Comparison of ENCODE assay signal across 12 mouse cellular contexts in genomic region chr2:151959274-151959673, GRCm38 (mm10). TPM values are rescaled to one million over a fixed set of nuclear protein-coding genes. Genes with fewer than 3 reads are reported as not detected.
A peak's percentile ranks its signal among the peaks of the same experiment; 100 is the strongest.
DNase-seq lines count a peak whose midpoint lies in the region; ATAC-seq and TF ChIP-seq lines count a peak whose summit lies in the region.
"Had no signal": no experiment of that assay in that cellular context is flagged by ENCODE, and none has a peak within 500 bp of the region (broad histone marks: within the 10 kb centered on the region; RNA-seq: fewer than 3 reads in every experiment).

No protein-coding gene starts in this region.

- intact Hi-C loops in heart, postnatal 25 days (cut with DNase I), result no loop called here

- no peaks in the 10 kb centered on the region for H3K36me3 ChIP-seq in heart, postnatal 0 days (replicated peaks; ENCODE audit: control insufficient read depth, insufficient read depth, low read length)
- H3K36me3 ChIP-seq in hindbrain, embryonic 16.5 days (ENCODE audit: control insufficient read depth, insufficient read depth, low read length), result no peaks in the 10 kb centered on the region

- no peaks in the 10 kb centered on the region for H3K27me3 ChIP-seq in heart, postnatal 0 days (ENCODE audit: control insufficient read depth, insufficient read depth, low read length)
- no peaks in the 10 kb centered on the region for H3K27me3 ChIP-seq in Patski
- H3K27me3 ChIP-seq in hindbrain, embryonic 16.5 days (replicated peaks; ENCODE audit: control insufficient read depth, insufficient read depth, low read length), result no peaks in the 10 kb centered on the region

- POLR2A ChIA-PET in Patski (lab: Charles Lee), result interaction anchor here (0.9 kb wide), 1 partner anchor 45 kb away, joined by 3 read pairs; no protein-coding TSS in a partner anchor

- WGBS in heart, postnatal 0 days, result 34% methylated on average over 5 of the region's 5 CpGs
- 36% methylated on average over 5 of the region's 5 CpGs for WGBS in hindbrain, embryonic 16.5 days

- in situ Hi-C loops in Patski (cut with MboI; ENCODE audit: low pct_unique_long_range_greater_than_20kb), result no loop called here

- no peak for TF ChIP-seq CTCF in heart, postnatal 0 days (IDR thresholded peaks at IDR 0.05; ENCODE audit: low read depth)
- no peak for TF ChIP-seq CTCF in Patski (IDR thresholded peaks at IDR 0.05)

- 0 out of 2 replicates have a peak, but pooled peaks have one; percentile 25 for ATAC-seq in heart, postnatal 0 days (ENCODE audit: insufficient read depth, low read depth)
- peak; percentile 23 for ATAC-seq in Patski
- no peak for ATAC-seq in hindbrain, embryonic 16.5 days
- ATAC-seq: midbrain, embryonic 16.5 days had no signal

- no peaks in the 10 kb centered on the region for H3K9me3 ChIP-seq in heart, postnatal 0 days (replicated peaks; ENCODE audit: control insufficient read depth, low read length)
- H3K9me3 ChIP-seq in hindbrain, embryonic 16.5 days (ENCODE audit: control insufficient read depth, low read length), result no peaks in the 10 kb centered on the region

- no peak overlapping the region for H3K4me3 ChIP-seq in heart, postnatal 0 days (ENCODE audit: low read depth, low read length)
- no peak overlapping the region for H3K4me3 ChIP-seq in hindbrain, embryonic 16.5 days (ENCODE audit: low read length)

- no peak overlapping the region for H3K27ac ChIP-seq in heart, postnatal 0 days (ENCODE audit: low read depth)
- no peak overlapping the region for H3K27ac ChIP-seq in hindbrain, embryonic 16.5 days (ENCODE audit: low read depth, low read length)

- H3K4me1 ChIP-seq in heart, postnatal 0 days (ENCODE audit: control insufficient read depth, insufficient read depth), result peaks cover 16% of the 10 kb centered on the region
- H3K4me1 ChIP-seq in hindbrain, embryonic 16.5 days (ENCODE audit: control insufficient read depth, insufficient read depth, low read depth, low read length), result peaks cover 17% of the 10 kb centered on the region

- DNase-seq in heart, postnatal 0 days (ENCODE audit: low spot score), result peak; percentile 26
- DNase-seq in heart, postnatal 25 days (ENCODE audit: low spot score), result no peak
- DNase-seq in Patski (ENCODE audit: low read depth, low spot score), result no peak
- DNase-seq in induced T-regulatory cell, adult 2 months (ENCODE audit: low read depth), result peak; percentile 93
- peak; percentile 80 for DNase-seq in lung, postnatal 36 days
- DNase-seq in spleen, postnatal 4 days (ENCODE audit: low spot score in 2 of 2), result no peak
- DNase-seq in thymus, postnatal 10 days (ENCODE audit: low spot score in 2 of 2), result no peak
- DNase-seq: cerebellum, adult 8-10 months had no signal

- H3K9ac ChIP-seq in heart, postnatal 0 days (replicated peaks; ENCODE audit: low read depth, low read length), result no peak overlapping the region
- no peak overlapping the region for H3K9ac ChIP-seq in hindbrain, embryonic 16.5 days (ENCODE audit: low read depth, low read length)

- H3K4me2 ChIP-seq in heart, postnatal 0 days (ENCODE audit: low read depth, low read length), result no peak overlapping the region
- no peak overlapping the region for H3K4me2 ChIP-seq in hindbrain, embryonic 16.5 days (ENCODE audit: low read length)

- CTCF ChIA-PET in Patski (lab: Charles Lee), result interaction anchor here (1.1 kb wide), 1 partner anchor 54 kb away, joined by 3 read pairs; no protein-coding TSS in a partner anchor

- no peak for TF ChIP-seq EP300 in heart, postnatal 0 days (IDR thresholded peaks at IDR 0.05; ENCODE audit: low read depth)

RNA-seq across cellular contexts. Expression of gene Fam110a, which starts 20.7 kb away (rescaled TPM):
- 3.0 and 11.7 TPM in 2 replicates for total RNA-seq in heart, postnatal 0 days (2014; rRNA removed; ENCODE audit: low replicate concordance)
- 5.7 and 6.2 TPM in 2 replicates for polyA plus RNA-seq in heart, postnatal 0 days (2015; fragmentation: Nextera tagmentation; extraction: Ambion mirVana)
- total RNA-seq in heart, postnatal 25 days (2021), result 1 to 10 TPM; 4.5 to 4.7 TPM
- 34.6 TPM for polyA plus RNA-seq in Patski (2021)
- polyA plus RNA-seq in hindbrain, embryonic 16.5 days (2015; fragmentation: Nextera tagmentation; extraction: Ambion mirVana), result 43.4 and 45.9 TPM in 2 replicates

RNA-seq across cellular contexts. Expression of gene Slc52a3, which starts 37.0 kb away (rescaled TPM):
- total RNA-seq in heart, postnatal 0 days (2014; rRNA removed; ENCODE audit: low replicate concordance), result 6.6 TPM in 1 of 2 replicates, not detected in the other
- 0.44 and 0.68 TPM in 2 replicates for polyA plus RNA-seq in heart, postnatal 0 days (2015; fragmentation: Nextera tagmentation; extraction: Ambion mirVana)
- 1 to 10 TPM; 1.8 to 1.9 TPM for total RNA-seq in heart, postnatal 25 days (2021)
- 0.03 TPM for polyA plus RNA-seq in Patski (2021)
- polyA plus RNA-seq in hindbrain, embryonic 16.5 days (2015; fragmentation: Nextera tagmentation; extraction: Ambion mirVana), result 1.8 and 2.3 TPM in 2 replicates

RNA-seq across cellular contexts. Expression of gene Angpt4, which starts 48.3 kb away (rescaled TPM):
- 1.7 TPM in 1 of 2 replicates, not detected in the other for total RNA-seq in heart, postnatal 0 days (2014; rRNA removed; ENCODE audit: low replicate concordance)
- polyA plus RNA-seq in heart, postnatal 0 days (2015; fragmentation: Nextera tagmentation; extraction: Ambion mirVana), result 0.10 and 0.12 TPM in 2 replicates
- total RNA-seq in heart, postnatal 25 days (2021), result under 1 TPM; 0.13 to 0.39 TPM
- polyA plus RNA-seq in Patski (2021), result 44.3 TPM
- 0.36 and 0.46 TPM in 2 replicates for polyA plus RNA-seq in hindbrain, embryonic 16.5 days (2015; fragmentation: Nextera tagmentation; extraction: Ambion mirVana)
- total RNA-seq: hematopoietic stem cell, adult 5-6 weeks had no signal
- polyA plus RNA-seq: forebrain, embryonic 11.5 days had no signal

Comparison
In these comparisons a context has a peak if more than half of its experiments do, and no peak if none do; other contexts are left out.
1. DNase-seq: peak in heart, postnatal 0 days (single experiment), induced T-regulatory cell, adult 2 months (single experiment) and lung, postnatal 36 days (single experiment); none in heart, postnatal 25 days (single experiment), Patski (single experiment), spleen, postnatal 4 days (0 of 2) and thymus, postnatal 10 days (0 of 2).
2. RNA of gene Angpt4, which starts 48.3 kb away (polyA plus RNA-seq): 44.3 TPM in Patski (single experiment); 0.36 to 0.46 TPM in hindbrain, embryonic 16.5 days and 0.10 to 0.12 TPM in heart, postnatal 0 days; every median in the first group is over 10 times any median in the second.